Mouse (Mus musculus) lung, embryonic 15.5 days (tissue): Measurements from ENCODE around the gene Nudt8. TPM values are rescaled to one million over a fixed set of nuclear protein-coding genes. Genes with fewer than 3 reads are reported as not detected.
"Not testable (repeated sequence)": the region's sequence is repeated elsewhere in the genome, so short reads cannot be mapped to it uniquely, and the experiment has no call there.

Experiments used
- ATAC-seq: fragments of 200-750 bp; cut with Nextera tagmentation; 2 replicates; pipeline ENCODE4 v1.8.0; 2017; ENCODE audit warnings: moderate number of reproducible peaks, borderline replicate concordance; ENCODE audit not compliant: low FRiP score, low TSS enrichment; ENCODE audit errors: extremely low read depth
- H3K27ac ChIP-seq: fragments of 300-500 bp; sonication (generic); 2 replicates; pipeline ENCODE4 v1.5.1; 2015; ENCODE audit warnings: moderate library complexity, mild to moderate bottlenecking, inconsistent platforms
- H3K27me3 ChIP-seq: fragments of 300-500 bp; sonication (generic); 2 replicates; pipeline ENCODE4 v1.6.1; 2015; ENCODE audit warnings: inconsistent platforms
- H3K36me3 ChIP-seq: fragments of 300-500 bp; sonication (generic); 2 replicates; pipeline ENCODE4 v1.6.1; 2015; ENCODE audit warnings: inconsistent platforms
- H3K4me1 ChIP-seq: fragments of 300-500 bp; sonication (generic); 2 replicates; pipeline ENCODE4 v1.6.1; 2015; ENCODE audit warnings: inconsistent platforms
- H3K4me2 ChIP-seq: fragments of 300-500 bp; sonication (generic); 2 replicates; pipeline ENCODE4 v1.6.1; 2015; ENCODE audit warnings: inconsistent platforms, mild to moderate bottlenecking, moderate library complexity
- H3K4me3 ChIP-seq: fragments of 300-500 bp; sonication (generic); 2 replicates; pipeline ENCODE4 v1.5.1; 2015; ENCODE audit warnings: mild to moderate bottlenecking, inconsistent platforms
- H3K9ac ChIP-seq: fragments of 300-500 bp; sonication (generic); 2 replicates; pipeline ENCODE4 v1.6.1; 2015; ENCODE audit warnings: inconsistent platforms
- H3K9me3 ChIP-seq: fragments of 300-500 bp; sonication (generic); 2 replicates; pipeline ENCODE4 v1.6.1; 2016; ENCODE audit warnings: inconsistent platforms
- WGBS: fragments of 180-500 bp; shearing (Covaris S2); methylation state at CpG from one replicate; pipeline ENCODE4 v1.1.7; 2015; 5-methylcytosine and 5-hydroxymethylcytosine counted together
- polyA plus RNA-seq: library from polyadenylated mRNA; unstranded; fragments of >200 nt; fragmentation: Nextera tagmentation; extraction: Ambion mirVana; gene quantifications from 2 replicates; pipeline ENCODE4 v1.2.1, GENCODE M21; 2015

The Nudt8 gene
- polyA plus RNA-seq, 1 experiment from 2014 or later: 25.9 TPM

- H3K27ac ChIP-seq: no peak overlapping the region
- no peaks in the 10 kb centered on the region for H3K9me3 ChIP-seq
- H3K9ac ChIP-seq: no peak overlapping the region
- no peak overlapping the region for H3K4me2 ChIP-seq
- H3K4me3 ChIP-seq: no peak overlapping the region
- no peaks in the 10 kb centered on the region for H3K36me3 ChIP-seq
- no peak for ATAC-seq
- H3K4me1 ChIP-seq: no peaks in the 10 kb centered on the region
- WGBS: 63% methylated on average over 11 of the region's 11 CpGs
- H3K27me3 ChIP-seq: no peaks in the 10 kb centered on the region
Observed at GRCm38 (mm10) chr19:3966330-3967075, 33.9 kb upstream of the Nudt8 start.

DNA sequence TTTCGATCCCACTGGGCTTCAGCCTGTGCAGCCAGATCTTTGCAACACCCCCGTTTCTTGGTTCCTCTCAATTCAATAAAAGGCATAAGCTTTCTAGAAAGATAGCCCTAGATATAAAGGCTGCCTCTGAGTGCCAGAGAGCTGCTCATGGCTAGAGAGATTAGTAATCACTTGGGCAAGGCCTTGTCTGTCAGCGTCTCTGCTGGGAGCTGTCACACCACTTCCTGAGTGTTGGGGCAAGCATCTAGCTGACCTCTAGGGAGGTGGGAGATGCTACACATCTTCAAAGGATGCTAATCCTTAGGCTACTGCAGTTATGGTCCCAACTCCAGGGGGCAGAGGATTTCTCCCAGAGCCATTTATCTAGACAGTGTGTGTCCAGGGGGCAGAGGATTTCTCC lies 33.1 kb upstream of the Nudt8 start:
- Histone ChIP-seq H3K27me3 (no peaks in the 10 kb centered on the region), H3K9ac (no peak overlapping the region), H3K36me3 (no peaks in the 10 kb centered on the region), H3K4me1 (0 out of 2 replicates have a peak, but pooled peaks cover under 1% of the 10 kb centered on the region), H3K9me3 (no peaks in the 10 kb centered on the region), H3K4me3 (no peak overlapping the region), H3K27ac (no peak overlapping the region), H3K4me2 (no peak overlapping the region)
- WGBS: 36% methylated on average over 3 of the region's 3 CpGs
- ATAC-seq: no peak

DNA sequence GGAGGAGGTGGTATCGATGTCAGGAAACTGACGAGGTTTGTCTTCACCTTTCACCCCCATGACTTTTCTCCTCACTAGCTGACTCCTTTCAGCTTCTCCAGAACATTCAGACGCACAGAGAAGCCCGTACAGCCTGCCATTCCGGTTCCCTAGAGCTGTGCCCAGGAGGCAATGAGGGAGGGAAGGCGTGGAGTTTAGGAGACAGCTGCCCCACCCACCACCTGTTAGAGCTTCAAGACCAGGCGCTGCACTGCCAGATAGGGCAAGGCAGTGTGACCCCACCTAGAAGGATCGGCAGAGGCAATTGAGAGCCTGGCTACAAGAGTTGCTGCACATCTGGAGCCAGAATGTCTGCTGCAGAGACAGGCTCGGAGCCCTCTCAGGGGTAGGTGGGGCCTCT lies 28.2 kb upstream of the Nudt8 start, which contains the start of gene Aldh3b2:
Gene Aldh3b2, plus strand, starts transcription at position 100 of the 400 bp plus-strand sequence.
- no peaks in the 10 kb centered on the region for H3K36me3 ChIP-seq
- no peak within 1 kb of the TSS for H3K9ac ChIP-seq
- H3K4me2 ChIP-seq: no peak within 1 kb of the TSS
- WGBS: 23% methylated on average over 9 of the region's 9 CpGs
- no peak within 1 kb of the TSS for H3K4me3 ChIP-seq
- no peaks in the 10 kb centered on the region for H3K27me3 ChIP-seq
- H3K4me1 ChIP-seq: 0 out of 2 replicates have a peak, but pooled peaks cover 5% of the 10 kb centered on the region
- ATAC-seq: no peak
- H3K9me3 ChIP-seq: no peaks in the 10 kb centered on the region
- H3K27ac ChIP-seq: no peak within 1 kb of the TSS

GRCm38 (mm10) chr19:3974608-3975007 lies 25.8 kb upstream of the Nudt8 start:
- H3K4me1 ChIP-seq, H3K27ac ChIP-seq, H3K9ac ChIP-seq, ATAC-seq, H3K4me2 ChIP-seq, H3K36me3 ChIP-seq, H3K27me3 ChIP-seq, H3K4me3 ChIP-seq, H3K9me3 ChIP-seq: not testable (repeated sequence)
- WGBS: 67% methylated on average over 6 of the region's 6 CpGs

DNA sequence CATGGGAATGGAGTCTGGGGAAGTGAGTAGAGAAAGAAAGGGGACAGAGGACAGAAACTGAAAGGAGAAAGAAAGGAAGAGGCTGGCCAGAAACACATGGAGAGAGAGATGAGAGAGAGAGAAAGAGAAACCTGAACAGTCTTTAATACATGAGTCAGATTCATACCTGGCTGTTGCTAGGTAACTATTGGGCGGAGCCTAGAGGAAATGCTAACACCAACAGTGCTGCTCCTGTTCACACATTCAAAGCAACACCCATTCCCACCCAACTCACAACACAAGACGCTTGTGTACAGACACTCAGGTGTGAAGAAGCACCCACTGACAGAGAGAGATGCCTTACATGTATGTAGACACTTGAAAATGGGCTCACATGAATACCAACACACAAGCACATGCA lies 24.5 kb upstream of the Nudt8 start:
- Histone ChIP-seq H3K27me3 (no peaks in the 10 kb centered on the region), H3K4me1 (0 out of 2 replicates have a peak, but pooled peaks cover 5% of the 10 kb centered on the region), H3K4me3 (no peak overlapping the region), H3K9ac (no peak overlapping the region), H3K4me2 (no peak overlapping the region), H3K36me3 (no peaks in the 10 kb centered on the region), H3K9me3 (no peaks in the 10 kb centered on the region), H3K27ac (no peak overlapping the region)
- ATAC-seq: no peak
- 41% methylated on average over 2 of the region's 2 CpGs for WGBS

- 9% methylated on average over 4 of the region's 4 CpGs for WGBS
- no peak overlapping the region for H3K4me3 ChIP-seq
- no peak overlapping the region for H3K4me2 ChIP-seq
- H3K9ac ChIP-seq: no peak overlapping the region
- peaks cover 5% of the 10 kb centered on the region; the same call in 1 of the 2 replicates for H3K4me1 ChIP-seq
- H3K36me3 ChIP-seq: no peaks in the 10 kb centered on the region
- ATAC-seq: peak; percentile 65
- H3K9me3 ChIP-seq: no peaks in the 10 kb centered on the region
- no peaks in the 10 kb centered on the region for H3K27me3 ChIP-seq
- no peak overlapping the region for H3K27ac ChIP-seq
Observed at GRCm38 (mm10) chr19:3980309-3980708, 20.1 kb upstream of the Nudt8 start.

DNA sequence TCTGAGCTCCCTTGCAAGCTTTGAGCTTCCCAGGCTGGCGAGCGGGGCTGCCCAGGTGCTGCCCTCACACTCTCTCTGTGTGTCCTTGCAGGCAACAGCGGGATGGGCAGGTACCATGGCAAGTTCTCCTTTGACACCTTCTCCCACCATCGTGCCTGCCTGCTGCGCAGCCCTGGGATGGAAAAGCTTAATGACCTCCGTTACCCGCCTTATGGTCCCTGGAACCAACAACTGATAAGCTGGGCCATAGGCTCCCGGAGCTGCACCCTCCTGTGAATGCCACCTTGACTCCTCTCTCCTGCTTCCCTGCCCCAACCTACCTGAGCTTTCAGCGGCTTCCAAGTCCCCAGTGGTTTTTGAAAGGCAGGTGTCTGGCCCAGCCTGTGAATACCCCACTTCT lies 19.5 kb upstream of the Nudt8 start:
- H3K36me3 ChIP-seq: no peaks in the 10 kb centered on the region
- no peak overlapping the region for H3K4me2 ChIP-seq
- WGBS: 67% methylated on average over 9 of the region's 9 CpGs
- H3K9ac ChIP-seq: no peak overlapping the region
- no peaks in the 10 kb centered on the region for H3K27me3 ChIP-seq
- peaks cover 9% of the 10 kb centered on the region for H3K4me1 ChIP-seq
- H3K4me3 ChIP-seq: no peak overlapping the region
- H3K9me3 ChIP-seq: no peaks in the 10 kb centered on the region
- no peak for ATAC-seq
- H3K27ac ChIP-seq: no peak overlapping the region

DNA sequence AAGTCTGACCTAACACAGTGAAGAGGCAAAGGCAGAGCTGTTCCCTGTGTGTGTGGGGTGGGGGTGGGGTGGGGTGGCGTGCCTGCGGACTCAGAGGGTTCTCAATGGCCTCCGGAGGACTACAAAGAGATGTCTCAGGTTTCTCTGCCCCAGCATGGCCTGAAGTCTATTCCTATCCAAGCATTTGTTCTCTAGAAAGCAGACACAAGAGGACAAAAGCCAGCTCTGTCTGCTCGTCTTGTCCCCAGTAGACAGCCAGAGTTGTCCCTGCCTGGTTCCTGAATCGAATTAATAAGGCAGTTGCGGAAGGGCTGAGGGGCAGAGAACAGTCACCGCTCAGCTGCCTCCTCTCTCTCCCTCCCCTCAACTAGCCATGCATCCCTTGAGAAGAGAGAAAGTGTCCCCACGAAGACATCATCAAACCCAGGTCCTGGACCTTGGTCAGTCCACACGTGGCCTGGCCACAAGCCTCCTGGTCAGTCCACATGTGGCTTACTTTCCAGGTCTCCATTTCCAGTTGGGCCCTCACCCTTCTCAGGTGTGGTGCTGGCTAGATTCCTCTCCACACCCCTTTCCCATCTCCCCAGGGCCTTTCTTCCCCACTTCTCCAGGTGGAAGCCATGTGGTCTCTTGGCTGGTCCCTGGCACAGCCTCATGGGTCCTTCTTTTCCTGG lies 16.7 kb upstream of the Nudt8 start:
- 42% methylated on average over 9 of the region's 9 CpGs for WGBS

GRCm38 (mm10) chr19:3985261-3985681 lies 15.1 kb upstream of the Nudt8 start:
- Histone ChIP-seq H3K4me1 (peaks cover 22% of the 10 kb centered on the region), H3K9ac (no peak overlapping the region), H3K9me3 (no peaks in the 10 kb centered on the region), H3K4me2 (peak overlapping the region; percentile 23; the same call in 1 of the 2 replicates), H3K27me3 (no peaks in the 10 kb centered on the region), H3K27ac (peak overlapping the region; percentile 79), H3K36me3 (no peaks in the 10 kb centered on the region), H3K4me3 (no peak overlapping the region)
- WGBS: 25% methylated on average over 8 of the region's 8 CpGs
- ATAC-seq: peak; percentile 43; the same call in 1 of the 2 replicates

More for the DNA sequence above, 16.7 kb upstream of the Nudt8 start:
- Histone ChIP-seq H3K4me1 (peaks cover 22% of the 10 kb centered on the region), H3K9ac (no peak overlapping the region), H3K4me2 (no peak overlapping the region), H3K27ac (no peak overlapping the region), H3K4me3 (no peak overlapping the region), H3K27me3 (no peaks in the 10 kb centered on the region), H3K9me3 (no peaks in the 10 kb centered on the region), H3K36me3 (no peaks in the 10 kb centered on the region)
- ATAC-seq: no peak

DNA sequence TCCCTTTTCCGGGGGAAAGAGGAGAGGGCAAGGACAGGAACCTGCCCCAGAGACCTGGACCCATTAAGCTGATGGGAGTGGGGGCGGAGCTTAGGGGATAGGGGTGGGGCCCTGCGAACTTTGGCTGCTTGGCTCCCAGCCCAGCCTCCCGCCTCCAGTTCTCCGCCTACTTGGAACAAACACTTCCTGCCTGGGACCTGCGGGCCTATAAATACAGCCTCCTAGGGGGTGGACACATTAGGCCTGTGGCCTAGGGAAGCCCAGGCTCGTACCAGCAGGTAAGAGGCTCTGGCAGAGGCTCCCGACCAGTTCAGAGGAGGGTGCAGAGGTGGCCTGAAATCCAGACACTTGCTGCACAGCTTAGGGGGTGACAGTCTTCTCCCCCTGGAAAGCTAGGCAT lies 14.0 kb upstream of the Nudt8 start, which contains the start of gene Acy3:
Gene Acy3, plus strand, starts transcription at position 237 of the 400 bp plus-strand sequence.
- 2% methylated on average over 8 of the region's 8 CpGs for WGBS
- Histone ChIP-seq H3K9ac (no peak within 1 kb of the TSS), H3K27me3 (no peaks in the 10 kb centered on the region), H3K4me3 (no peak within 1 kb of the TSS), H3K27ac (peak within 1 kb of the TSS; percentile 79), H3K4me1 (peaks cover 22% of the 10 kb centered on the region), H3K4me2 (peak within 1 kb of the TSS; percentile 2; the same call in 1 of the 2 replicates), H3K36me3 (no peaks in the 10 kb centered on the region), H3K9me3 (no peaks in the 10 kb centered on the region)
- ATAC-seq: peak; percentile 72; the same call in 1 of the 2 replicates

- Histone ChIP-seq H3K36me3 (no peaks in the 10 kb centered on the region), H3K9me3 (no peaks in the 10 kb centered on the region), H3K4me1 (peaks cover 22% of the 10 kb centered on the region), H3K27me3 (no peaks in the 10 kb centered on the region), H3K4me3 (no peak overlapping the region), H3K4me2 (no peak overlapping the region), H3K9ac (no peak overlapping the region), H3K27ac (no peak overlapping the region)
- WGBS: 81% methylated on average over 14 of the region's 14 CpGs
- ATAC-seq: no peak
Observed at GRCm38 (mm10) chr19:3988066-3988465, 12.3 kb upstream of the Nudt8 start.

- WGBS: 86% methylated on average over 4 of the region's 4 CpGs
Observed at GRCm38 (mm10) chr19:3988750-3989149, 11.6 kb upstream of the Nudt8 start.

More at GRCm38 (mm10) chr19:3988750-3989149, 11.6 kb upstream of the Nudt8 start:
- Histone ChIP-seq H3K4me3 (no peak overlapping the region), H3K27me3 (no peaks in the 10 kb centered on the region), H3K9ac (no peak overlapping the region), H3K4me1 (peaks cover 22% of the 10 kb centered on the region), H3K9me3 (no peaks in the 10 kb centered on the region), H3K27ac (no peak overlapping the region), H3K4me2 (no peak overlapping the region), H3K36me3 (no peaks in the 10 kb centered on the region)
- ATAC-seq: no peak
